Mouse (Mus musculus): ENCODE measurements around the gene Srpr. TPM values are rescaled to one million over a fixed set of nuclear protein-coding genes. Genes with fewer than 3 reads are reported as not detected.

Srpr gene
- polyA plus RNA-seq, 1 experiment: 52.8 TPM

DNA sequence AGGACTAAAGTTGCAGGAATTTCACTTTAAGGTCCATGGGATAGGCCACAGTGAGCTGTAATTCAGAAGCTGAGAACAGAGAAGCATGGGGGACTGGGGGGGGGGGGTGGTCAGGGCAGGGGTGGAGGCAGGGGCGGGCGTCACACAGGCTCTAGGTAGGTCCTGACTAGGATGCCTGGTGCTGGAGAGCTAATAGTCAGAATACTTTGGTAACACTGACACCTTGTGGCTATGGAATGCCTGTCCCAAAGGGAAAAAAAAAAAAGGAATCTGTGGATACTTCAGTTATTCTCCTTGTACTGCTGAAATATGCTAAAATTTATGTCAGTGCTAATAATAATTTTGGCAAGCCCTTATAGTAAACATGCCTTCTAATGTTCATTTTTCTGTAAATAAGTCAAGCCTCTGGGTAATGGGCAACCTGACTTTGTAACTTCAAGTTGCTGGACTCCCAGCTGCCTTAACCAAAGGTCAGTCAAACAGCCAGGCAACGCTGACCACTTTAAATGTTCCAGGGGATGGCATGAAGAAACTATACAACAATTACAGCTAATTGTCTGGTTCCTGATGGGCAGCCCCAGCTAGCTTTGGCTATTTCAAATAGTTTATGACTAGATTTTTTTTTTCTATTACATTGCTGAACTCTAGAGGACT, 33.7 kb upstream of the Srpr start:
- Histone ChIP-seq H3K27ac (ENCODE audit: insufficient read depth, low read length) (peak overlapping the region; percentile 75), H3K4me3 (ENCODE audit: insufficient read depth, low read length) (no peak overlapping the region), H3K4me1 (ENCODE audit: control insufficient read depth, insufficient read depth, low read length) (peaks cover 2% of the 10 kb centered on the region; the same call in 1 of the 2 replicates)
- peak; percentile 55 for TF ChIP-seq CTCF (IDR thresholded peaks at IDR 0.05; ENCODE audit: extremely low read depth, insufficient read depth, low read length)
- no peak for TF ChIP-seq POLR2A (IDR thresholded peaks at IDR 0.05; ENCODE audit: extremely low read depth, insufficient read depth, low read length)

DNA sequence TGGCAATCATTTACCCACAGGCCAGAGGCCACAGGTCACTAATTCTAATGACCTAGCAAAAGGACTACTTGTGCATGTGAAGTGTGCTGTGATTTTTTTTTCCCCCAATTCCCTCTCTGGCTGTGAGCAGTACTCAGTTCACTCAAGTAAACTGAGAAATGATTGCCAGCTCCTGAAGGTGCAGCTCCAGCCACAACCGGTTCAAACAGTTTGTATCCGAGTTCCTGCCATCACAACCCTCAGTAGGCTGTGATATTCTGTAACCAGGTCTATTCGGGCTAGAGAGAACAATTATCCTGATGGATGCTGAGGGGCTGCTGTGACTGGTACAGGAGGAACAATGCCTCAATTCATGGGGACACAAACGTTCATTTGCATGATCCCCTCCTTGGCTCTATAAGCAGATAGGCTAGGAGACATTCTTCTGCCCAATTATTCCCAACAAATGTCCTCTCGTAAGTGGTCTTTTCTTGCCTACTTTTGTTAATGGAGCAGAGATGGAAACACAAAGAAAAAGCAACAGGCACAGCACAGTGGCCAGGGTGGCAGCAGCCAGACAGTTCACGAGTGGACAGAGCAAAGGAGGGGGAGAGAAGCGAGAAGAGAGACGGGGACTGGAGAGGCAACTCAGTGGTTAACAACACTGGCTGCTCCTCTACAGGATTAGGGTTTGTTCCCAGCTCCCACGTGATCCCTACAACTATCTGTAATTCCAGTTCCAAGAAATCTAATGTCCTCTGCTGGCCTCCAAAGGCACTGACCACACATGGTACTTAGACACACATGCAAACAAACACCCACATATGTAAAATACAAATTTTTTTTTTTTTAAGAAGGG, 33.0 kb upstream of the Srpr start:
- H3K27ac ChIP-seq (ENCODE audit: insufficient read depth, low read length): peak overlapping the region; percentile 86

DNA sequence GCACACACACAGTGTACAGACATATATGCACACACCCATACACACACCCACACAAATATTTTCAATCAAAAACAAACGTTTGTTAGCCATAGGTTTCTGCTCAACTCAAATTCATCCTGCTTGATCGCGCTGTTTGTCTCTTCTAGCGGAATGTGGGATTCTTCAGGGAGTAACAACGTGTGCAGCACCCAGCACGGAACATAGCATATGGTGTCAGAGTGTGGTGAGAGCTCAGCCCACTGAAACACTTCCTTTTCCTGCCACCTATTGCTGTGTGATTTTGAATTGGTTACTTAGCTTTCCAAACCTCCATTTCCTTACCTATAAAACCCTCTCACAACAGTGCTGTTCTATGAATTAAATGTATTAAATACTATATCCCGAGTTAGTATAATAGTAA, 29.9 kb upstream of the Srpr start:
- Histone ChIP-seq H3K4me1 (ENCODE audit: control insufficient read depth, insufficient read depth, low read length) (peaks cover 3% of the 10 kb centered on the region; the same call in 1 of the 2 replicates), H3K4me3 (ENCODE audit: insufficient read depth, low read length) (no peak overlapping the region), H3K27ac (ENCODE audit: insufficient read depth, low read length) (no peak overlapping the region)
- TF ChIP-seq POLR2A (IDR thresholded peaks at IDR 0.05; ENCODE audit: extremely low read depth, insufficient read depth, low read length): no peak
- no peak for TF ChIP-seq CTCF (IDR thresholded peaks at IDR 0.05; ENCODE audit: extremely low read depth, insufficient read depth, low read length)

More for the DNA sequence above, 33.0 kb upstream of the Srpr start:
- H3K4me1 ChIP-seq (ENCODE audit: control insufficient read depth, insufficient read depth, low read length): peaks cover 2% of the 10 kb centered on the region; the same call in 1 of the 2 replicates
- H3K4me3 ChIP-seq (ENCODE audit: insufficient read depth, low read length): no peak overlapping the region
- TF ChIP-seq POLR2A (IDR thresholded peaks at IDR 0.05; ENCODE audit: extremely low read depth, insufficient read depth, low read length) (no peak), CTCF (IDR thresholded peaks at IDR 0.05; ENCODE audit: extremely low read depth, insufficient read depth, low read length) (no peak)

GRCm38 (mm10) chr9:35173331-35173730, 26.6 kb upstream of the Srpr start:
- no peak overlapping the region for H3K4me3 ChIP-seq (ENCODE audit: insufficient read depth, low read length)
- H3K27ac ChIP-seq (ENCODE audit: insufficient read depth, low read length): no peak overlapping the region
- H3K4me1 ChIP-seq (ENCODE audit: control insufficient read depth, insufficient read depth, low read length): peaks cover 2% of the 10 kb centered on the region; the same call in 1 of the 2 replicates
- TF ChIP-seq CTCF (IDR thresholded peaks at IDR 0.05; ENCODE audit: extremely low read depth, insufficient read depth, low read length) (no peak), POLR2A (IDR thresholded peaks at IDR 0.05; ENCODE audit: extremely low read depth, insufficient read depth, low read length) (no peak)

DNA sequence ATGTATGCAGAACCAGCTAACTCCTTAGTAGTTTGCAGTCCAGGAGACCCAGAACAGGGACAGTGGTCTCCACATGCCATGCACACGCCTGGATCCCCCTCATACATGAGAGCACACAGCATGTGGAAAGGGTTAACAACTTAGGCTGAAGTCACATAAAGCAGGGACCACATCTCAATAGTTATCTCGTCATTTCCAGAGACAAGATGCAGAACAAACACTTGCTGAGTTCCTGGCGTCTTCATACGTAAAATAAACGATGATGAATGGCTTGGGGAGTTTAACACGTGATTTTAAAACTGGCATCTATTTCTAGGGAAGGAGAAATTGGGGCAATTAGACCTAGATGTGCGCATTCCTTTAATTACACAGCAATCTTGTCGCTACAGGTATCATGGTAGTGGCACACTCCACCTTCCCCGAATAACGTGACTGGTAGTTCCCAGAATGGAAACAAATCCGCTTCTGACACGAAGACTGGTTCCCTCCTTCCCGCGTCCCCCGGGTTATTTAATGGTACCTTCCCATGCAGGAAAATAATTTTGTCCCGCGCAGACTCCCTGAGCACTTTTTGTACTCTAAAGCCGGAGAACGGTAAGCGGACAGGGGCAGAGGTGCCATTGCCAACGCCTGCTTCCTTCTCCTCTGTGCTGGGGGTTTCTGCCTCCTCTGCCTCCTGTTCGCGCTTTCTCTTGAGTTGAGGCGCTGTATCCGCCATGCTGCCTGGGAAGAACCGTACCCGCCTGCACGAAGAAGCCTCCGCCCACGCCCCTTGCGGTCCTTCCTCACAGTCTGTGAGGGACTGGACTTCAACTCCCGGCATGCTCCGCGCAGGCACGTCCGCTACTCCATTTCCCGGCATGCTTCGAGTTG, 24.5 kb upstream of the Srpr start, which contains the start of gene Dcps:
Gene Dcps (minus strand): TSS at position 811 of the 873 bp plus-strand sequence.
- peaks cover 2% of the 10 kb centered on the region; the same call in 1 of the 2 replicates for H3K4me1 ChIP-seq (ENCODE audit: control insufficient read depth, insufficient read depth, low read length)
- peak; percentile 68; the same call in 1 of the 2 replicates for TF ChIP-seq POLR2A (IDR thresholded peaks at IDR 0.05; ENCODE audit: extremely low read depth, insufficient read depth, low read length)
- TF ChIP-seq CTCF (IDR thresholded peaks at IDR 0.05; ENCODE audit: extremely low read depth, insufficient read depth, low read length): no peak
- peak within 1 kb of the TSS; percentile 59 for H3K4me3 ChIP-seq (ENCODE audit: insufficient read depth, low read length)
- peak within 1 kb of the TSS; percentile 50 for H3K27ac ChIP-seq (ENCODE audit: insufficient read depth, low read length)

GRCm38 (mm10) chr9:35176124-35176659, 23.8 kb upstream of the Srpr start:
- peaks cover 2% of the 10 kb centered on the region; the same call in 1 of the 2 replicates for H3K4me1 ChIP-seq (ENCODE audit: control insufficient read depth, insufficient read depth, low read length)
- no peak overlapping the region for H3K27ac ChIP-seq (ENCODE audit: insufficient read depth, low read length)
- peak overlapping the region; percentile 59 for H3K4me3 ChIP-seq (ENCODE audit: insufficient read depth, low read length)
- no peak for TF ChIP-seq CTCF (IDR thresholded peaks at IDR 0.05; ENCODE audit: extremely low read depth, insufficient read depth, low read length)
- TF ChIP-seq POLR2A (IDR thresholded peaks at IDR 0.05; ENCODE audit: extremely low read depth, insufficient read depth, low read length): no peak

- TF ChIP-seq POLR2A (IDR thresholded peaks at IDR 0.05; ENCODE audit: extremely low read depth, insufficient read depth, low read length): no peak
- no peak for TF ChIP-seq CTCF (IDR thresholded peaks at IDR 0.05; ENCODE audit: extremely low read depth, insufficient read depth, low read length)
- no peaks in the 10 kb centered on the region for H3K4me1 ChIP-seq (ENCODE audit: control insufficient read depth, insufficient read depth, low read length)
- no peak overlapping the region for H3K4me3 ChIP-seq (ENCODE audit: insufficient read depth, low read length)
- no peak overlapping the region for H3K27ac ChIP-seq (ENCODE audit: insufficient read depth, low read length)
These were observed 17.1 kb upstream of the Srpr start for GRCm38 (mm10) chr9:35182832-35183231.

DNA sequence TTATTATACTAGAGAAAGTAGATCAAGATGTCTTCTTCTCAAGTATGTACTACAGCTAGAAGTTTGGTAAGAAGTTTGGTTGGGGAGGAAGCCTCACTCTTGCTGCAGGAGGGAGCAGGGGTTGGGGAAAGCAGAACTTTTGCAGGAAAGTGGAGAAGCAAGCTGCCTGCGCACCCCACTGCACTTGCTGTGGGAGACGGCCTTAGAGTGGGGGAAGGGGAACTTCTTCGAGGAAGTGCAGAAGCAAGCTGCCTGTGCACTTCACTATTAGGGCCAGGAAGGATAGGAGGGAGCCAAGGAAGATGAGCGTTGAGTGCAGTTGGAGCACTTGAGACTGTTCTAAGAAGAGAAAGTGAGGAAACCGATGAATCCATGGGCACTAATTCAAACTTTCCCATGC, 16.6 kb upstream of the Srpr start:
- H3K27ac ChIP-seq (ENCODE audit: insufficient read depth, low read length): no peak overlapping the region

DNA sequence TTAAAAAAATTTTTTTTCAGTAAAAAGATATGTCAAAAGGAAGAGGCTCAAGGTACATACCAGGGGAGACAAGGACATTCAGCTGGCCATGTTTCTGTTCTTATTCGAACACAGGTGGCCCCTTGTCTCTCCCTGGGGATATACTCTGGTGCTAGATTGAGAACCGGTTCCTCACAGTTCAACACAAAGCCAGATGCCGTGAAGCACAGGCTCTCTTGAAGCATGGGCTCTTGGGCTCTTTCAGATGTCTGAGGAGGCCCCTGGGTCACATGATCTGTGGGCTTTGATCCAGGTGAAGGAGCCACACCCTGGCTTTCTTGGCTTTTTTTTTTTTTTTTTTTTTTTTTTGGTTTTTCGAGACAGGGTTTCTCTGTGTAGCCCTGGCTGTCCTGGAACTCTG, 13.5 kb upstream of the Srpr start:
- TF ChIP-seq CTCF (IDR thresholded peaks at IDR 0.05; ENCODE audit: extremely low read depth, insufficient read depth, low read length) (no peak), POLR2A (IDR thresholded peaks at IDR 0.05; ENCODE audit: extremely low read depth, insufficient read depth, low read length) (no peak)
- Histone ChIP-seq H3K27ac (ENCODE audit: insufficient read depth, low read length) (no peak overlapping the region), H3K4me3 (ENCODE audit: insufficient read depth, low read length) (no peak overlapping the region), H3K4me1 (ENCODE audit: control insufficient read depth, insufficient read depth, low read length) (no peaks in the 10 kb centered on the region)

More for the DNA sequence above, 16.6 kb upstream of the Srpr start:
- TF ChIP-seq POLR2A (IDR thresholded peaks at IDR 0.05; ENCODE audit: extremely low read depth, insufficient read depth, low read length) (no peak), CTCF (IDR thresholded peaks at IDR 0.05; ENCODE audit: extremely low read depth, insufficient read depth, low read length) (no peak)
- Histone ChIP-seq H3K4me1 (ENCODE audit: control insufficient read depth, insufficient read depth, low read length) (no peaks in the 10 kb centered on the region), H3K4me3 (ENCODE audit: insufficient read depth, low read length) (no peak overlapping the region)

Data from cortical plate, adult 2 months (tissue).